Mouse (Mus musculus) neural tube, embryonic 15.5 days (tissue): ENCODE data around the gene Aig1. TPM values are rescaled to one million over a fixed set of nuclear protein-coding genes. Genes with fewer than 3 reads are reported as not detected.

Experiments
- ATAC-seq: fragments of 200-750 bp; cut with Nextera tagmentation; 2 replicates; pipeline ENCODE4 v1.8.0; 2017; ENCODE audit warnings: mild to moderate bottlenecking, moderate TSS enrichment, moderate library complexity; ENCODE audit not compliant: low FRiP score
- H3K27ac ChIP-seq: fragments of 300-500 bp; sonication (generic); replicated peaks from 2 replicates; pipeline ENCODE4 v1.5.1; 2015; ENCODE audit warnings: mild to moderate bottlenecking, inconsistent platforms
- H3K27me3 ChIP-seq: fragments of 300-500 bp; sonication (generic); replicated peaks from 2 replicates; pipeline ENCODE4 v1.6.1; 2015; ENCODE audit warnings: inconsistent platforms
- H3K36me3 ChIP-seq: fragments of 300-500 bp; sonication (generic); 2 replicates; pipeline ENCODE4 v1.6.1; 2015; ENCODE audit warnings: inconsistent platforms
- H3K4me1 ChIP-seq: fragments of 300-500 bp; sonication (generic); 2 replicates; pipeline ENCODE4 v1.6.1; 2015; ENCODE audit warnings: inconsistent platforms
- H3K4me2 ChIP-seq: fragments of 300-500 bp; sonication (generic); 2 replicates; pipeline ENCODE4 v1.6.1; 2015; ENCODE audit warnings: inconsistent platforms, mild to moderate bottlenecking, moderate library complexity
- H3K4me3 ChIP-seq: fragments of 300-500 bp; sonication (generic); replicated peaks from 2 replicates; pipeline ENCODE4 v1.5.1; 2015; ENCODE audit warnings: mild to moderate bottlenecking, inconsistent platforms
- H3K9ac ChIP-seq: fragments of 300-500 bp; sonication (generic); replicated peaks from 2 replicates; pipeline ENCODE4 v1.6.1; 2015; ENCODE audit warnings: mild to moderate bottlenecking, inconsistent platforms
- H3K9me3 ChIP-seq: fragments of 300-500 bp; sonication (generic); replicated peaks from 2 replicates; pipeline ENCODE4 v1.6.1; 2016; ENCODE audit warnings: inconsistent platforms
- WGBS: fragments of 180-500 bp; shearing (Covaris S2); methylation state at CpG from one replicate; pipeline ENCODE4 v1.1.7; 2015; ENCODE audit warnings: mixed read lengths; 5-methylcytosine and 5-hydroxymethylcytosine counted together
- polyA plus RNA-seq: library from polyadenylated mRNA; unstranded; fragments of >200 nt; fragmentation: Nextera tagmentation; extraction: Ambion mirVana; gene quantifications from 2 replicates; pipeline ENCODE4 v1.2.1, GENCODE M21; 2015

Gene Aig1
- polyA plus RNA-seq, 1 experiment from 2014 or later, result 112 TPM

GRCm38 (mm10) chr10:13690773-13691172 lies 178.0 kb downstream of the Aig1 start:
- no peaks in the 10 kb centered on the region for H3K36me3 ChIP-seq
- WGBS, result 87% methylated on average over 5 of the region's 5 CpGs
- H3K4me2 ChIP-seq, result no peak overlapping the region
- no peaks in the 10 kb centered on the region for H3K27me3 ChIP-seq
- H3K4me3 ChIP-seq, result no peak overlapping the region
- H3K27ac ChIP-seq, result no peak overlapping the region
- ATAC-seq, result no peak
- H3K9ac ChIP-seq, result no peak overlapping the region
- peaks cover 12% of the 10 kb centered on the region for H3K4me1 ChIP-seq
- H3K9me3 ChIP-seq, result no peaks in the 10 kb centered on the region

GRCm38 (mm10) chr10:13689841-13690590 lies 178.8 kb downstream of the Aig1 start:
- H3K9ac ChIP-seq, result no peak overlapping the region
- no peak overlapping the region for H3K27ac ChIP-seq
- ATAC-seq, result no peak
- no peaks in the 10 kb centered on the region for H3K9me3 ChIP-seq
- H3K36me3 ChIP-seq, result no peaks in the 10 kb centered on the region
- H3K4me1 ChIP-seq, result peaks cover 16% of the 10 kb centered on the region
- H3K4me3 ChIP-seq, result no peak overlapping the region
- 71% methylated on average over 10 of the region's 10 CpGs for WGBS
- H3K27me3 ChIP-seq, result no peaks in the 10 kb centered on the region
- no peak overlapping the region for H3K4me2 ChIP-seq

- Histone ChIP-seq H3K4me1 (peaks cover 16% of the 10 kb centered on the region), H3K27ac (peak overlapping the region; percentile 25), H3K36me3 (no peaks in the 10 kb centered on the region), H3K27me3 (no peaks in the 10 kb centered on the region), H3K9me3 (no peaks in the 10 kb centered on the region), H3K4me2 (no peak overlapping the region), H3K9ac (no peak overlapping the region), H3K4me3 (no peak overlapping the region)
- WGBS, result 46% methylated on average over 15 of the region's 15 CpGs
- peak; percentile 30 for ATAC-seq
Observed at GRCm38 (mm10) chr10:13688386-13689120, 180.2 kb downstream of the Aig1 start.

GRCm38 (mm10) chr10:13687182-13687810 lies 181.5 kb downstream of the Aig1 start:
- no peak overlapping the region for H3K4me3 ChIP-seq
- ATAC-seq, result no peak
- no peaks in the 10 kb centered on the region for H3K27me3 ChIP-seq
- H3K36me3 ChIP-seq, result no peaks in the 10 kb centered on the region
- peaks cover 16% of the 10 kb centered on the region for H3K4me1 ChIP-seq
- H3K9ac ChIP-seq, result no peak overlapping the region
- 91% methylated on average over 8 of the region's 8 CpGs for WGBS
- H3K27ac ChIP-seq, result no peak overlapping the region
- no peak overlapping the region for H3K4me2 ChIP-seq
- H3K9me3 ChIP-seq, result no peaks in the 10 kb centered on the region

GRCm38 (mm10) chr10:13686127-13686526 lies 182.7 kb downstream of the Aig1 start:
- no peak overlapping the region for H3K4me3 ChIP-seq
- no peak overlapping the region for H3K4me2 ChIP-seq
- H3K9me3 ChIP-seq, result no peaks in the 10 kb centered on the region
- H3K4me1 ChIP-seq, result peaks cover 16% of the 10 kb centered on the region
- WGBS, result 86% methylated on average over 5 of the region's 5 CpGs
- ATAC-seq, result no peak
- H3K27ac ChIP-seq, result no peak overlapping the region
- H3K9ac ChIP-seq, result no peak overlapping the region
- H3K36me3 ChIP-seq, result no peaks in the 10 kb centered on the region
- no peaks in the 10 kb centered on the region for H3K27me3 ChIP-seq

- Histone ChIP-seq H3K4me3 (no peak overlapping the region), H3K4me1 (peaks cover 16% of the 10 kb centered on the region), H3K36me3 (no peaks in the 10 kb centered on the region), H3K27ac (no peak overlapping the region), H3K9ac (no peak overlapping the region), H3K27me3 (no peaks in the 10 kb centered on the region), H3K4me2 (no peak overlapping the region), H3K9me3 (no peaks in the 10 kb centered on the region)
- WGBS, result 84% methylated on average over 8 of the region's 8 CpGs
- no peak for ATAC-seq
Observed at GRCm38 (mm10) chr10:13685366-13685765, 183.4 kb downstream of the Aig1 start.

GRCm38 (mm10) chr10:13684452-13684851 lies 184.3 kb downstream of the Aig1 start:
- H3K4me2 ChIP-seq, result no peak overlapping the region
- ATAC-seq, result no peak

GRCm38 (mm10) chr10:13682565-13682964 lies 186.2 kb downstream of the Aig1 start:
- Histone ChIP-seq H3K4me2 (no peak overlapping the region), H3K4me3 (no peak overlapping the region), H3K9me3 (no peaks in the 10 kb centered on the region), H3K27me3 (no peaks in the 10 kb centered on the region), H3K36me3 (no peaks in the 10 kb centered on the region), H3K27ac (no peak overlapping the region), H3K9ac (no peak overlapping the region), H3K4me1 (peaks cover 4% of the 10 kb centered on the region; the same call in 1 of the 2 replicates)
- ATAC-seq, result 0 out of 2 replicates have a peak, but pooled peaks have one; percentile 69
- 57% methylated on average over 3 of the region's 3 CpGs for WGBS

More at GRCm38 (mm10) chr10:13684452-13684851, 184.3 kb downstream of the Aig1 start:
- H3K9me3 ChIP-seq, result no peaks in the 10 kb centered on the region
- H3K36me3 ChIP-seq, result no peaks in the 10 kb centered on the region
- H3K4me1 ChIP-seq, result peaks cover 16% of the 10 kb centered on the region
- no peak overlapping the region for H3K9ac ChIP-seq
- no peaks in the 10 kb centered on the region for H3K27me3 ChIP-seq
- H3K27ac ChIP-seq, result no peak overlapping the region
- H3K4me3 ChIP-seq, result no peak overlapping the region

GRCm38 (mm10) chr10:13677440-13677839 lies 191.3 kb downstream of the Aig1 start:
- no peaks in the 10 kb centered on the region for H3K27me3 ChIP-seq
- H3K36me3 ChIP-seq, result no peaks in the 10 kb centered on the region
- 94% methylated on average over 2 of the region's 2 CpGs for WGBS
- H3K4me3 ChIP-seq, result no peak overlapping the region
- H3K4me2 ChIP-seq, result no peak overlapping the region
- H3K27ac ChIP-seq, result no peak overlapping the region
- H3K9ac ChIP-seq, result no peak overlapping the region
- no peaks in the 10 kb centered on the region for H3K4me1 ChIP-seq
- ATAC-seq, result no peak
- no peaks in the 10 kb centered on the region for H3K9me3 ChIP-seq

GRCm38 (mm10) chr10:13675033-13675379 lies 193.8 kb downstream of the Aig1 start:
- Histone ChIP-seq H3K27me3 (no peaks in the 10 kb centered on the region), H3K9me3 (no peaks in the 10 kb centered on the region), H3K9ac (no peak overlapping the region), H3K36me3 (no peaks in the 10 kb centered on the region), H3K4me1 (no peaks in the 10 kb centered on the region), H3K4me2 (no peak overlapping the region), H3K4me3 (no peak overlapping the region), H3K27ac (no peak overlapping the region; the same call in 1 of the 2 replicates)
- WGBS, result 85% methylated on average over 3 of the region's 3 CpGs
- ATAC-seq, result peak; percentile 31; the same call in 1 of the 2 replicates

GRCm38 (mm10) chr10:13674304-13675032 lies 194.3 kb downstream of the Aig1 start:
- H3K27ac ChIP-seq, result no peak overlapping the region; the same call in 1 of the 2 replicates
- 62% methylated on average over 7 of the region's 7 CpGs for WGBS
- no peak overlapping the region for H3K9ac ChIP-seq
- no peak overlapping the region for H3K4me2 ChIP-seq
- no peaks in the 10 kb centered on the region for H3K27me3 ChIP-seq
- no peaks in the 10 kb centered on the region for H3K36me3 ChIP-seq
- H3K9me3 ChIP-seq, result no peaks in the 10 kb centered on the region
- no peaks in the 10 kb centered on the region for H3K4me1 ChIP-seq
- H3K4me3 ChIP-seq, result no peak overlapping the region
- ATAC-seq, result 0 out of 2 replicates have a peak, but pooled peaks have one; percentile 35
